Mouse (Mus musculus) hindbrain, embryonic 11.5 days (tissue): ENCODE measurements around the gene Ryr3. TPM values are rescaled to one million over a fixed set of nuclear protein-coding genes. Genes with fewer than 3 reads are reported as not detected.
A peak's percentile ranks its signal among the peaks of the same experiment; 100 is the strongest.

Source experiments
- ATAC-seq: fragments of 200-750 bp; cut with Nextera tagmentation; 2 replicates; pipeline ENCODE4 v1.8.0; 2017; ENCODE audit warnings: mild to moderate bottlenecking, moderate TSS enrichment, moderate library complexity; ENCODE audit not compliant: low FRiP score
- DNase-seq: peaks from one replicate; pipeline ENCODE4 v3.0.0-alpha.2; 2015; ENCODE audit warnings: low spot score
- H3K27ac ChIP-seq: fragments of 300-500 bp; sonication (generic); 2 replicates; pipeline ENCODE4 v1.5.1; 2014; ENCODE audit warnings: mild to moderate bottlenecking, low read depth, low read length
- H3K27me3 ChIP-seq: fragments of 300-500 bp; sonication (generic); 2 replicates; pipeline ENCODE4 v1.6.1; 2014; ENCODE audit warnings: mild to moderate bottlenecking, low read length, moderate library complexity, mixed read lengths; ENCODE audit not compliant: control insufficient read depth, insufficient read depth
- H3K36me3 ChIP-seq: fragments of 300-500 bp; sonication (generic); 2 replicates; pipeline ENCODE4 v1.6.1; 2014; ENCODE audit warnings: mild to moderate bottlenecking, low read length, moderate library complexity, mixed read lengths; ENCODE audit not compliant: control insufficient read depth, insufficient read depth
- H3K4me1 ChIP-seq: fragments of 300-500 bp; sonication (generic); replicated peaks from 2 replicates; pipeline ENCODE4 v1.6.1; 2014; ENCODE audit warnings: low read length, mixed read lengths; ENCODE audit not compliant: control insufficient read depth, insufficient read depth
- H3K4me2 ChIP-seq: fragments of 300-500 bp; sonication (generic); replicated peaks from 2 replicates; pipeline ENCODE4 v1.6.1; 2014; ENCODE audit warnings: mild to moderate bottlenecking, low read depth, low read length
- H3K4me3 ChIP-seq: fragments of 300-500 bp; sonication (generic); 2 replicates; pipeline ENCODE4 v1.5.1; 2014; ENCODE audit warnings: low read depth, low read length
- H3K9ac ChIP-seq: fragments of 300-500 bp; sonication (generic); 2 replicates; pipeline ENCODE4 v1.6.1; 2014; ENCODE audit warnings: low read depth, low read length
- H3K9me3 ChIP-seq: fragments of 300-500 bp; sonication (generic); 2 replicates; pipeline ENCODE4 v1.6.1; 2016; ENCODE audit warnings: low read length; ENCODE audit not compliant: control insufficient read depth
- WGBS: fragments of 180-500 bp; shearing (Covaris S2); extraction: QIAGEN DNeasy Blood & Tissue Kit; methylation state at CpG from one replicate; pipeline ENCODE4 v1.1.7; 2014; 5-methylcytosine and 5-hydroxymethylcytosine counted together
- polyA plus RNA-seq: library from polyadenylated mRNA; unstranded; fragments of >200 nt; fragmentation: Nextera tagmentation; extraction: Ambion mirVana; gene quantifications from 2 replicates; pipeline ENCODE4 v1.2.1, GENCODE M21; 2014

The Ryr3 gene
- polyA plus RNA-seq, 1 experiment from 2014 or later, result 1.9 TPM

- H3K4me1 ChIP-seq, result no peaks in the 10 kb centered on the region
- H3K27ac ChIP-seq, result no peak overlapping the region
- 71% methylated on average over 2 of the region's 2 CpGs for WGBS
- H3K4me2 ChIP-seq, result no peak overlapping the region
- no peak overlapping the region for H3K4me3 ChIP-seq
- ATAC-seq (peak; percentile 30; the same call in 1 of the 2 replicates), DNase-seq (peak; percentile 4)
- H3K27me3 ChIP-seq, result no peaks in the 10 kb centered on the region
- no peaks in the 10 kb centered on the region for H3K36me3 ChIP-seq
- no peaks in the 10 kb centered on the region for H3K9me3 ChIP-seq
- H3K9ac ChIP-seq, result no peak overlapping the region
These were observed 350.8 kb downstream of the Ryr3 start for GRCm38 (mm10) chr2:112866043-112866551.

GRCm38 (mm10) chr2:112861792-112862191 is 355.1 kb downstream of the Ryr3 start:
- Histone ChIP-seq H3K9ac (no peak overlapping the region), H3K27ac (no peak overlapping the region), H3K9me3 (no peaks in the 10 kb centered on the region), H3K4me3 (no peak overlapping the region), H3K27me3 (no peaks in the 10 kb centered on the region), H3K4me2 (no peak overlapping the region), H3K4me1 (no peaks in the 10 kb centered on the region), H3K36me3 (no peaks in the 10 kb centered on the region)
- ATAC-seq (no peak), DNase-seq (no peak)
- WGBS, result 94% methylated on average over 4 of the region's 4 CpGs

DNA sequence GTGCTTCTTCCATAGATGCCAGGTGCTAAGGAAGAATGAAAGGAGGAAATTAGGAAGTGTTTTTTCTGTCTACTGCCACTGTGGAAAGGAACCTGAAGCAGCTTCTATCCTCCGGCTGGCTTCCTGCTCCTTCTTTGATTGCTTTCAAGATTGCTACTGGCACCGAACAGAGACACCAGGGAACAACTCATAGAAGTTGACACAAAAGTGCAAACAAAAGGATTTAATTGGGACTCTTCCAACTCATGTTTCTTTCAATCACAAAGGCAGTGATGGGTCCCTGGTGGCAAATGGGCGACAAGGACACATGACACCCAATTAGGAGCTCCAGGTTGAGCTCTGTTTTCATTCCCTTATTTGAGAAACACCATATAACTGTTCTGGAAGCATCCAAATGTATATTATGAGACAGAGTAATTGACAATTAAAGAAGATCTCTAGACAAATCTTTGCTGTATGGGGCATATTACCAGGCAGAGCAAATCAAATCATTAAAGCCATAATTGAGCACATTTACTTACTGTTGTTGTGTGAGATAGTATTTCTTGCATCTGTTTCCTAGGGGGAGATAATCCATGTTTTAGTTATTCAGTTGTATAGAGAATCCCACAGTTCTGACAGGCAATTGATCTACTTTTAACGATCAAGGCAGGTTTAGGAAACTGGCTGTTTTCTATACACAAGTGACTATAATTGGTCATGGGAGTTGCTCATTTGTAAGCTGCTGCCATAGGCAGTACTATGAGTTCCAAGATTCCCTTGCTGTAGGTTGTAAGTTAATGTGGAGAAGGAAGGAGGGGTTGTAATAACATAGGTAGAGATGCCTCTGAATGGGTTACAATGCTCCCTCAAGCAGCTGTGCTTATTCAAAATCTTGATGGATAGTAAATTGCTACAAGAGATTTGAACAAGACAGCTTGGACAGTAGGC is 371.0 kb downstream of the Ryr3 start:
- Histone ChIP-seq H3K4me2 (no peak overlapping the region), H3K9ac (no peak overlapping the region), H3K36me3 (no peaks in the 10 kb centered on the region), H3K4me3 (no peak overlapping the region), H3K9me3 (no peaks in the 10 kb centered on the region), H3K27ac (no peak overlapping the region), H3K27me3 (no peaks in the 10 kb centered on the region), H3K4me1 (no peaks in the 10 kb centered on the region)
- no peak for ATAC-seq
- WGBS, result 66% methylated on average over 4 of the region's 4 CpGs
- no peak for DNase-seq

- H3K27ac ChIP-seq, result no peak overlapping the region
- no peaks in the 10 kb centered on the region for H3K27me3 ChIP-seq
- no peaks in the 10 kb centered on the region for H3K4me1 ChIP-seq
- H3K4me3 ChIP-seq, result no peak overlapping the region
- H3K4me2 ChIP-seq, result no peak overlapping the region
- no peaks in the 10 kb centered on the region for H3K9me3 ChIP-seq
- ATAC-seq (no peak), DNase-seq (peak; percentile 44)
- WGBS, result 50% methylated on average over 3 of the region's 3 CpGs
- no peak overlapping the region for H3K9ac ChIP-seq
- no peaks in the 10 kb centered on the region for H3K36me3 ChIP-seq
These were observed 374.0 kb downstream of the Ryr3 start for GRCm38 (mm10) chr2:112842877-112843276.

DNA sequence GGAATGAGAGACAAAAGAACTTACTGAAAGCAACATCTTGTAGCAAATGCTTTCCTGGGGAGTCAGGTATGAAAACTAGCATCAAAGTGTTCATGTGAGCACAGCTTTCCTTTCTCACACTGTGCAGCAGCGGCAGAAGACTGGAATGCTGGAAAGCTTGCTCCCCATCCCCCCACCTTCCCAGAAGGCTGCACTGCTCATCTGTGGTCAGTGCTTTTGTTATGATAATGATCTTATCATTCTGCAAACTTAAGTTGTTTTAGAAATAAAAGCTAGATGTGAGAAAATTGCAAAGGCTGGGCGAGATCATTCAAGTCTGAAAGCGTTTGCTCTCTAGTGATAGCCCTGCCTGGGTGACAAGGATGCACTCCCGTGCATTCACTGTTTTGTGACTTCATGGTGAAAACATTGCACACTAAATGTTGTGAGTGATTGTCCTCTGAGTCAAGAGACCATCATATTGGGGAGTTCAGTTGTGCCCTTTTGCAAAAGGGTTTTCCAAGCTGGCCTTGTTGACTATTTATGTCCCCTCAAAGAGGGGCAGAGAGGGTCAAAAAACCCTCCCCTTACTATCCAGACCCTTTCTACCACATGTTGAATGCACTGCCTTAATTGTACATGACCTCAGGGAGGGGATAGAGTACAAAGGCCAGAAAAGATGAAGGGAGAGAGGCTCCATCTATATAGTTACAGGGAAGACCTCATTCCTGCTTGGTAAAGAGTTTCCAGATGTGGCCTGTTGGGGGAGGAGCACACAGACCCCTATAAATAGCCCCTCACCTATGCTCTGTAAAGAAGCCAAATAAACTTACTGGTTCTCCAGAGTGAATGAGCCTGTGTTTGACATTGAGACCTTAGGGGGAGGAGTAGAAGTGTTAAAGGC is 385.2 kb downstream of the Ryr3 start:
- 33% methylated on average over 4 of the region's 4 CpGs for WGBS
- H3K9me3 ChIP-seq, result no peaks in the 10 kb centered on the region
- H3K4me1 ChIP-seq, result no peaks in the 10 kb centered on the region
- no peaks in the 10 kb centered on the region for H3K36me3 ChIP-seq
- peak; percentile 70 for ATAC-seq
- no peaks in the 10 kb centered on the region for H3K27me3 ChIP-seq
- no peak overlapping the region for H3K9ac ChIP-seq
- no peak overlapping the region for H3K27ac ChIP-seq
- H3K4me3 ChIP-seq, result no peak overlapping the region
- DNase-seq, result peak; percentile 35
- H3K4me2 ChIP-seq, result no peak overlapping the region

DNA sequence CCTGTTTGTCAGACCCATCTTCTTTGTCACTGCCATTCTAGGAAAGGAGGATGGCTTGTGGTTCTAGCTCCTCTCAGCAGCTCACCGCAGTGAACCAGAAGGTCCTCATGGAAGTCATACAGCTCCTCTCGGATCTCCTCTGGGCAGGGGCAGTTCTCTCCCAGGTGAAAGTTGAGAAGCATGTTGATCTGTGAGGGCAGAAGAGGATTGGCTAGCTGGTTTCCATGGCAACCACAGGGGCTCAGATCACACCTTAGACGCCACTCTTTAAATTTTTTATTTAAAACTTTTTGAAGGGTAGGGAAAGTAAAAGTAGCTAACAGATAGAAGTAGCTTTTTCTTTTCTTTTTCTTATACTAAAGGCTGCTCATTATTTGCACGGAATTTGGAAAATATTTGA is 390.3 kb downstream of the Ryr3 start:
- no peak for ATAC-seq

GRCm38 (mm10) chr2:112822721-112823120 is 394.2 kb downstream of the Ryr3 start:
- Histone ChIP-seq H3K4me1 (no peaks in the 10 kb centered on the region), H3K4me3 (no peak overlapping the region), H3K36me3 (no peaks in the 10 kb centered on the region), H3K9ac (no peak overlapping the region), H3K27ac (no peak overlapping the region), H3K4me2 (no peak overlapping the region), H3K9me3 (no peaks in the 10 kb centered on the region), H3K27me3 (no peaks in the 10 kb centered on the region)
- WGBS, result 53% methylated on average over 3 of the region's 3 CpGs
- ATAC-seq (no peak), DNase-seq (peak; percentile 32)

More for the DNA sequence above, 390.3 kb downstream of the Ryr3 start:
- 44% methylated on average over 4 of the region's 4 CpGs for WGBS
- no peaks in the 10 kb centered on the region for H3K36me3 ChIP-seq
- H3K27me3 ChIP-seq, result no peaks in the 10 kb centered on the region
- no peak overlapping the region for H3K27ac ChIP-seq
- no peaks in the 10 kb centered on the region for H3K9me3 ChIP-seq
- no peak for DNase-seq
- no peak overlapping the region for H3K9ac ChIP-seq
- no peak overlapping the region for H3K4me3 ChIP-seq
- H3K4me1 ChIP-seq, result no peaks in the 10 kb centered on the region
- H3K4me2 ChIP-seq, result no peak overlapping the region

DNA sequence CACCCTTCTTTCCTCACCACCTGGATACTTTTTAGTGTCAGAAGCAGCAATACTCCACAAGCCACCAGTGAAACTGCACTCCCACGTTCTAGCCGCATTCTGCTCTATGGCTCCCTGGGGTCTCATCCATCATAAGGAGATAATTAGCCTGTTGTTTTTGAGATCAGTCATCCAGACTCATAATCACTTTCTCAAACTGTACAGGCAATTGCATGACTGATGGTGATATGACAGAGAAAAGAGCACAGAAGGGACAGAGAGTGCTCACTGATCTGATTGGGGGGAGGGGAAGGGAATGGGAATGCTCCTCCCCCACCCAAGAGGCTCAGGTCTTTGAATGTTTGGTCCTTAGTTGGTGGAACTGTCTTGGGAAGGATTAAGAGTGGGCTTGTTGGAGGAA is 397.8 kb downstream of the Ryr3 start:
- peak; percentile 40; the same call in 1 of the 2 replicates for ATAC-seq
- WGBS, result 54% methylated on average over 2 of the region's 2 CpGs

More for the DNA sequence above, 397.8 kb downstream of the Ryr3 start:
- Histone ChIP-seq H3K4me3 (no peak overlapping the region), H3K9ac (no peak overlapping the region), H3K36me3 (no peaks in the 10 kb centered on the region), H3K4me2 (no peak overlapping the region), H3K27me3 (no peaks in the 10 kb centered on the region), H3K4me1 (no peaks in the 10 kb centered on the region), H3K27ac (no peak overlapping the region), H3K9me3 (no peaks in the 10 kb centered on the region)
- DNase-seq, result no peak
